Mouse (Mus musculus) left cerebral cortex, adult 2 months (tissue): Measurements from ENCODE around the gene Msrb1. TPM values are rescaled to one million over a fixed set of nuclear protein-coding genes. Genes with fewer than 3 reads are reported as not detected.
"Not testable (repeated sequence)": the region's sequence is repeated elsewhere in the genome, so short reads cannot be mapped to it uniquely, and the experiment has no call there.

Source experiments
- DNase-seq, 2 experiments: peaks; one replicate each; pipeline ENCODE4 v3.0.0; 2021 to 2022; ENCODE audit warnings: low spot score in 2 of 2, mixed read lengths in 1 of 2; ENCODE audit errors: extremely low spot score in 1 of 2
- H3K27ac ChIP-seq: fragments of 200-600 bp; 2 replicates; pipeline ENCODE4 v1.8.1; 2022
- H3K4me3 ChIP-seq: fragments of 200-600 bp; 2 replicates; pipeline ENCODE4 v1.8.1; 2022
- CTCF ChIP-seq: fragments of 200-600 bp; IDR thresholded peaks from 2 replicates; pipeline ENCODE4 v1.8.1; 2022; ENCODE audit warnings: antibody characterized with exemption, mild to moderate bottlenecking, moderate library complexity
- intact Hi-C: fragments of 180-260 bp; cut with DNase I; formaldehyde crosslinking; loops from one replicate; pipeline ENCODE4 v1.15.1; 2025
- total RNA-seq, 2 experiments: library from RNA; stranded (reverse); gene quantifications; 2 replicates each; pipeline ENCODE4 v1.2.3; 2021

Gene Msrb1
- total RNA-seq, 2 experiments from 2014 or later: 31.8 to 34.7 TPM

DNA sequence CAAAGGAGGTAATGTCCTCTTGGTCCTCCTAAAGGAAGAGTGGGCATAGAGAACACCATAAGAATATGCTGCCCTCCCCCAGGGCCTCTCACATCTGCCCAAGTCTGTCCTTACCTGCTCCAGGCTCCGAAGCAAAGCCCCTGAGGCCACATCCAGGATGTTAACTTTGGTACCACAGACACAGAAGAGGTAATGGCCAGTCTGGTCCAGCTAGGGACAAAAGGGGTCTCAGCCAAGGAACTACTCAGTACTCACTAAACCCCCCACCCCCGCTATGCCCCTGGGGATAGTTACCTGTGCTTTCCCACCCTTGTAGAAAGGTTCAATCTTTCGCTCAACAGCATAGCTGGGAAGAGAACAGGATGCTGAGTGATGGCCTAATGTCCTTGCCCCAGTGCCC, 30.6 kb upstream of the Msrb1 start:
- no peak overlapping the region for H3K27ac ChIP-seq
- TF ChIP-seq CTCF: no peak
- no peak overlapping the region for H3K4me3 ChIP-seq
- no peak for DNase-seq
- intact Hi-C loops: no loop called here

DNA sequence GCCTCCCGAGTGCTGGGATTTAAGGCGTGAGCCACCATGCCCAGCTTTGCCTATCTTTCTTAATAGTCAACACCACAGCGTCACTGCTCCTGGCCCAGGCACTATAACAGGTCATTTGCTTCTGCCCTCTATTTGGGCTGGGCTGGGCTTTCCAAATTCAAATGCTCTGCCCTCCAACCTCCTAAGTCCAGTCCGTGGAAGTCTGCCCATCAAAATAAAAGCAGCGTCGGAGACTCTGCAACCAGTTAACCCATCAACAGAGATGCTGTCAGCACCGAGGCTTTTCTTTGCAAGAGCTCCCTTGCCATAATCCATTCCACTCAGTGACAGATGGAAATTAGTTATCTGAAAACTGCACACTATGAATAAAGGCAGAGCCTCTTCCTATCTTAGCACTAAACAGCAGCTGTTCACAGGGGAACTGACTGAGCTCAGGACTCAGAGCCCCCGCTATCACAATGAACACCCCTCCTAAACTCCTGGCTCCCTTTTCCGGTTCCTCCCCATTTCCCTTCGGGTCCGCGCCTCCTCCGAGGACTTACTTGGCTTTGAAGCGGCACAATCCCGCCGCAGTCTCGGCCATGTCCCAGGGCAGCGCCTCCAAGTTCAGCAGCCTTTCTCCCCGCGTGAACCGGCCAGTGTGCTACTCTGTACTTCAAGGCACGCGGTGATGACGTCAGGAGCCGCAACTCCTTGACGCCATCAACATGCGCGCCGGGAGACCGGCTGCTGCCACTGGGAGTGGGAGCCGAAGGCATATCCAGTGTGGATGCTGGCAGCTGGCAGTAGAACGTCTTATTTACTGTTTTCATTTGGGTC, 29.3 kb upstream of the Msrb1 start, which contains the start of gene Tbl3:
Tbl3 (minus strand) TSS at position 679 of the 819 bp plus-strand sequence.
- no peak for TF ChIP-seq CTCF
- DNase-seq: peak; percentile 93 to 98
- Histone ChIP-seq H3K27ac (peak within 1 kb of the TSS; percentile 65), H3K4me3 (peak within 1 kb of the TSS; percentile 94)
- intact Hi-C loops: no loop called here

DNA sequence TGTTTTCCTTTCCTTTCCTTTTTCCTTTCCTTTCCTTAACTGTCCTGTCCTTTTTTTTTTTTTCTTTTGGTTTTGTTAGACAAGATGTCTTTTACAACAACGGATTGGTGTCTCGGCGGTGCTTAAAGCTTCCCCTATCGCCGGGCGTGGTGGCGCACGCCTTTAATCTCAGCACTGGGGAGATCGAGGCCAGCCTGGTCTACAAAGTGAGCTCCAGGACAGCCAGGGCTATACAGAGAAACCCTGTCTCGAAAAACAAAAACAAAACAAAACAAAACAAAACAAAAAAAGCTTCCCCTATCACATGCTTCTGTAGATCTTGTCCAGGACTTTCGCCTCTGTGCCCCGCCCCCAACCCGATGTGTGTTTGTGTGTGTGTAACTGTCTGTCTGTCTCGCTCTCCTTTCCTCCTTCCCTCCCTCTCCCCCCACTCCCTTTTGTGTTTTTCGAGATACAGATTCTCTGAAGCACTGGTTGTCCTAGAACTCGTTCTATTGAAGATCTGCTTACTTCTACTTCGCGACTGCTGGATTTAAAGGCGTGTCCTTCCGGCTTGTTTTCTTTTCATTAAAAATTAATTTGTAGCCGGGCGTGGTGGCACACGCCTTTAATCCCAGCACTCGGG, 28.5 kb upstream of the Msrb1 start:
- intact Hi-C loops: no loop called here
- peak overlapping the region; percentile 94 for H3K4me3 ChIP-seq
- no peak for TF ChIP-seq CTCF
- no peak for DNase-seq
- H3K27ac ChIP-seq: peak overlapping the region; percentile 65

DNA sequence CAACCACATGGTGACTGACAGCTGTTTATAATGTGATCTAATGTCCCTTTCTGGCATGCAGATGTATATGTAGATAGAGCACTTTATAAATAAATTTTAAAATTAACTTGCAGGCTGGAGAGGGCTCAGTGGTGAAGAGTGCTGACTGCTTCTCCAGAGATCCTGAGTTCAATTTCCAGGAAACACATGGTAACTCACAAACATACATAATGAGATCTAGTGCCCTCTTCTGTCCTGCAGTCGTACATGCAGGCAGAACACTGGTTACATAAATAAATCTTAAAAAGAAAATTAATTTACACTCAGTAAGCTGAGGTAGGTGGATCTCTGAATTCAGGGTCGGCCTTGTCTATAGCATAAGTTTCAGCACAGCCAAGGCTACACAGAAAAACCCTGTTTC, 27.8 kb upstream of the Msrb1 start:
- intact Hi-C loops: no loop called here
- Histone ChIP-seq H3K4me3 (no peak overlapping the region), H3K27ac (no peak overlapping the region)
- DNase-seq: no peak
- peak; percentile 60 for TF ChIP-seq CTCF

DNA sequence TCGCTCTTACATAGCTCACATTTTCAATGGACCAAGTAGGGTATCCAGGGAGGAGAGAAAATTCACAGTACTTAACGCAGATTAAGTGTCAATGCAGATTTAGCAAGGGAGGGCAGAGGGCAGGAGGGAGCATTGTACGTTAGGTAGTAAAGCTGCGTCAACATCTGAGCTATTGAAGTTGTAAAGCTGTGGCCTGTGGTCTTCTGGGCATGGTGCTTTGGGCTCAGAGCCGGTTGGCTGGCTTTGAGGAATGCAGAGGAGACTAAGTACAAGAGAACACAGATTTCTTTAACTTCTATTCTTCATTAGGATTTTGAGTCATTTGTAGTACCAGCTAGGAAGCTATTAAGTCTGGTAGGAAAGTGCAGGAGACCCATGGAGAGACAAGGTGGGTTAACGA, 20.9 kb upstream of the Msrb1 start:
- Histone ChIP-seq H3K4me3 (no peak overlapping the region), H3K27ac (no peak overlapping the region)
- no peak for DNase-seq
- intact Hi-C loops: no loop called here
- TF ChIP-seq CTCF: no peak

DNA sequence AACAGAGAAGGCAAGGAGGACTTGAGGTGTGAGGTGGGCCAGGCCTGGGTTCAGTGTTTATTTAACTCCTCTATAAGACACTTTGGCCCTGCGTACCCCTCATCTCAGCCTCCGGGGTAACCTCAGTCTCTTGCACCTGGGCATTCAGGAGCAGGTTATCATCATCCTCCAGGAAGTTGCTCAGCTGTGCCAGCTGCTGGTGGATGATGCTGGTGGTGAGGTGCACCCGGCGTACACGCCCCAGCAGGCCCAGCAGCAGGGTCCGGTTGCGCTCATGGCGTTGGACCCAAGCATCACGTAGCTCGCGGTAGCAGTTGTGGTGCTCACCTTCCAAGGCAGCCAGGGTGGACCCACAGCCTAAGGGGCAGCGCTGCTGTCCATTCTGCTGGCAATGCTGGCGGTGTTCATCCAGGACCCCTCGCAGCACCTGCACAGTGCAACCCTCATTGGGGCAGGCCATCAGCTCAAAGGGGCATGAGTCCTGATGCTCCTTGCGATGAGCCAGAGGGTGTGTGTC, 20.2 kb upstream of the Msrb1 start:
- intact Hi-C loops: no loop called here
- no peak overlapping the region for H3K27ac ChIP-seq

DNA sequence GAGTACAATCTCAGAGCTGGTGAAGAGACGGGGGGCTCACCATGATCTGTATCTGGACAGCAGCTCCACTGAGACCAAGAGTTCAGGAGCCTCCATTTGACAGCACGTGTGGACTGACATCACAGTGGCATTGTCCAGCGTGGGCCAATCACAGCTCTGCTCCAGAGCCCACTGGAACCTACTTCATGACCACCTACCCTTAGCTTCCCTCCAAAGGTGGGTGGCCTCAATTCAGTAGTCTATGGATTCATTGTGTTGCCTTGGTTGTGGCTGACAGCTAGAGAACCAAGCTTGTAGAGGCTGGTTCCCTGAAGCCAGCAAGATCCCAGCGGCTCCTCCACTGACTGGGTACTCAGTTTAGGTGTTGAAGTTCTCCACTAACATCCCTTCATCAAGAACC, 18.5 kb upstream of the Msrb1 start, which contains the start of the genes Rnf151 and Rps2:
Rnf151 (minus strand) TSS at position 121 of the 400 bp plus-strand sequence.
Rps2 (plus strand) TSS at position 174 of the 400 bp plus-strand sequence.
- no peak for DNase-seq
- Histone ChIP-seq H3K27ac (no peak within 1 kb of the TSS), H3K4me3 (peak within 1 kb of the TSS; percentile 77; the same call in 1 of the 2 replicates)
- intact Hi-C loops: no loop called here
- TF ChIP-seq CTCF: no peak

More for the DNA sequence above, 20.2 kb upstream of the Msrb1 start:
- TF ChIP-seq CTCF: no peak
- DNase-seq: no peak
- H3K4me3 ChIP-seq: no peak overlapping the region

DNA sequence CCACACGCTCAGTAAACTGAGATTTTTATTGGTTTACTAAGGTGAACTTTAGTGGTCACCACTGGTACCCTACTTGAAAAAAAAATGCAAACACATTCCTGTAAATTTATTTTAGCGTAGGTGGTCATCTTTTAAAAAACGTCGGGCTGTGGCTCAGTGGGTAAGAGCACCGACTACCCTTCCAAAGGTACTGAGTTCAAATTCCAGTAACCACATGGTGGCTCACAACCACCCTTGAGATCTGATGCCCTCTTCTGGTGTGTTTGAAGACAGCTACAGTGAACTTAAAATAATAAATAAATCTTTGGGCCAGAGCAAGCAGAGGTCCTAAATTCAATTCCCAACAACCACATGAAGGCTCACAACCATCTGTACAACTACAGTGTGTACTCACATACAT, 17.5 kb upstream of the Msrb1 start:
- DNase-seq, intact Hi-C loops, H3K27ac ChIP-seq: not testable (repeated sequence)
- TF ChIP-seq CTCF: peak; percentile 3
- peak overlapping the region; percentile 77 for H3K4me3 ChIP-seq

DNA sequence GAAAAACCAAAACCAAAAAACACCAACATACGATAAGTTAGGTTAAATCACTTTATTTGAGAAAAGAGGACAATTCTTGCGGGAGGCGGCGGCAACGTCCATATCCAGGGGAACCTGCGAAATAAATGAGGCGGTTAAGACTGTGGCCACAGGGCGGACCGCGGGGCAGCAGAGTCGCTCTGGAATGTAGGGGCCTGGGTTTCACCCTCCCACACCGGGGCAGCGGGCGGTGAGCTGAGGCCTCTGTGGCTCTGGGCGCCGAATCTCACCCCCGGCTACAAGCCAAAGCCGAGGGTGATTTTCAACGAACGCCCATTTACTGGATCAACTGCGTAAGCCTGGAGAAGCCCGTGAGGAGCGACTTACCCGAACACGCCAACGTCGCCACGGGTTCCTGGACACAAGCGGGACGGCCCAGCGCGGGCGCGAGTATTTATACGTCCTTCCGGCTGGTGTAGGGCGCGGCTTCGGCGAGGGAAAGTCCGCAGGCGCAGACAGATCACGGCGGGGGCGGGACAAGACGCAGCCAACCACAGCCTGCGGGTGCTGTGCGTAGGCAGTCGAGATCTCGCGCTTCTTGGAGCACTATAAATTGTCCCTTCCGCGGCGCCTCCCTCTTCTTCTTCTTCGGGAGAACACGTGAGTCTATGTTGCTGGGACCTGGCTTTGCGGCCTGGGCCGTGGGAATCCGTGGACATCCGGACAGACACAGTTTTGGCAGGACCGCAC, 16.8 kb upstream of the Msrb1 start:
- Histone ChIP-seq H3K27ac (peak overlapping the region; percentile 88), H3K4me3 (peak overlapping the region; percentile 77)
- TF ChIP-seq CTCF: no peak; the same call in 1 of the 2 replicates
- intact Hi-C loops: no loop called here
- DNase-seq: peak; percentile 98 to 99

DNA sequence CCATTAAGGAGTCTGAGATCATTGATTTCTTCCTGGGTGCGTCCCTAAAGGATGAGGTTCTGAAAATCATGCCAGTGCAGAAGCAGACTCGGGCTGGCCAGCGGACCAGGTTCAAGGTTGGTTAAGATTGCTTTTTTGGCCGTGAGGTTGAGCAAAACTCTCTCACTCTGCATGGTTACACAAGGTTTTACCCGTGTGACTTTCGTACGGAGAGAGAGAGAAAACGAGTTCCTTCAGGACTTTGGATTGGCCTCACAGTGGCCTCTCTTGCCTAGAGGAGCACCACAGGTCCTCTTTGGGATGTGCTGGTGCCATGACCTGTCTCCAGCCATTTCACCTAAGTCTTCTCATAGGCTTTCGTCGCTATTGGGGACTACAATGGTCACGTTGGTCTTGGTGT, 15.8 kb upstream of the Msrb1 start:
- intact Hi-C loops: not testable (repeated sequence)
- H3K4me3 ChIP-seq: peak overlapping the region; percentile 77
- peak in 1 of 2 experiments; percentile 5 for DNase-seq
- peak overlapping the region; percentile 84 for H3K27ac ChIP-seq

DNA sequence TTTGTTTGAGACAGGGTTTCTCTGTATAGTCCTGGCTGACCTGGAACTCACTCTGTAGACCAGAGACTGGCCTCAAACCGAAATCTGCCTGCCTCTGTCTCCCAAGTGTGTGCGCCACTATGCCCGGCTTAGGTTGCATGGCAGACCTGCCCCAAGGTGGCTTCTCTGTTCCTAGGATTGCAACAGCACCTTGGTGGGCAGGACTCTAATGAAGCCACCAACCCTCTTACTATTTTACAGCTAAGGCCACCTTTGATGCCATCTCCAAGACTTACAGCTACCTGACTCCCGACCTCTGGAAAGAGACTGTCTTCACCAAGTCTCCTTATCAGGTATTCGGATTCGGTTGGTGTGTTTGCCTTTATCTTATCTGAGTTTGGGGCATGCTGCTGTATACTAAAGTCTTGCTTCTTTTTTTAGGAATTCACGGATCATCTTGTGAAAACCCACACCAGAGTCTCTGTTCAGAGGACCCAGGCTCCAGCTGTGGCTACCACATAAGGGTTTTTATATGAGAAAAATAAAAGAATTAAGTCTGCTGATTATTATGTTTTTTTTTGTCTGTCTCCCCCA, 15.0 kb upstream of the Msrb1 start:
- intact Hi-C loops, H3K27ac ChIP-seq: not testable (repeated sequence)
- peak in 1 of 2 experiments; percentile 7 for DNase-seq
- H3K4me3 ChIP-seq: 0 out of 2 replicates have a peak overlapping the region, but pooled peaks have one; percentile 11
